Comparison of ENCODE assay signal across 12 mouse cellular contexts in the genomic region with DNA sequence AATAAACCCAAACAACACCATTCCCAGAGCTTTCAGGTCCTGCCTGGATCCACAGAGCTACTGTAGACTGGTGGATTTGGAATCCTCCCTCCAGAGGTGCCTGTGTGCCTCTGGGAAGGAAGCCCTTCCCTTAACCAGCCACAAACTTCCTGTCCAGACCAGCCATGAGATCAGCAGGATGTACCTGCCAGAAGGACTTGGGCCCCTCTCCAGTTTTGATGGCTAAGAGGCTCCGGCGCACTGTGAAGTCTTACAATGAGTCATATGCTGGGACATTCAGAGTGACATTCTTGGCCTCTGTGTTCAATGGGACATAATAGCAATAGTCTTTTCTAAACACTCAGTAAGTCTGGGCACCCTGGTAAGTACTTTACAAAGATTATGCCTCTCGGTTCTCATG.
A peak's percentile ranks its signal among the peaks of the same experiment; 100 is the strongest.
DNase-seq lines count a peak whose midpoint lies in the region; ATAC-seq and TF ChIP-seq lines count a peak whose summit lies in the region.
"Had no signal": no experiment of that assay in that cellular context is flagged by ENCODE, and none has a peak within 500 bp of the region (broad histone marks: within the 10 kb centered on the region; RNA-seq: fewer than 3 reads in every experiment).

No protein-coding gene starts in this region.

- H3K9me3 ChIP-seq in heart, postnatal 0 days (replicated peaks; ENCODE audit: control insufficient read depth, low read length), result no peaks in the 10 kb centered on the region
- no peaks in the 10 kb centered on the region for H3K9me3 ChIP-seq in lung, embryonic 16.5 days (ENCODE audit: control insufficient read depth, low read length)
- no peaks in the 10 kb centered on the region for H3K9me3 ChIP-seq in hindbrain, postnatal 0 days (ENCODE audit: low read length)
- H3K9me3 ChIP-seq: midbrain, embryonic 12.5 days had no signal

- no peak overlapping the region for H3K9ac ChIP-seq in heart, postnatal 0 days (replicated peaks; ENCODE audit: low read depth, low read length)
- H3K9ac ChIP-seq in lung, embryonic 16.5 days (ENCODE audit: low read length), result no peak overlapping the region
- no peak overlapping the region for H3K9ac ChIP-seq in hindbrain, postnatal 0 days (replicated peaks; ENCODE audit: low read length)
- H3K9ac ChIP-seq: midbrain, embryonic 12.5 days had no signal

- DNase-seq in adrenal gland, adult 2 months, result peak; percentile 31
- no peak for DNase-seq in adrenal gland, adult 18-20 months (ENCODE audit: low spot score in 2 of 2)
- peak; percentile 10 for DNase-seq in heart, postnatal 0 days (ENCODE audit: low spot score)
- DNase-seq in spleen, postnatal 14 days (ENCODE audit: low spot score in 2 of 2), result no peak
- DNase-seq in embryo, embryonic 11 days, result no peak
- DNase-seq in hindbrain, postnatal 0 days (ENCODE audit: low spot score), result no peak
- DNase-seq: B cell, adult 2 months had no signal

- WGBS in heart, postnatal 0 days, result 31% methylated on average over 3 of the region's 3 CpGs
- 45% methylated on average over 3 of the region's 3 CpGs for WGBS in lung, embryonic 16.5 days
- 68% methylated on average over 3 of the region's 3 CpGs for WGBS in hindbrain, postnatal 0 days

- peaks cover 12% of the 10 kb centered on the region for H3K4me1 ChIP-seq in embryonic fibroblast, embryonic 13.5 days (ENCODE audit: control insufficient read depth, insufficient read depth, low read length)
- no peaks in the 10 kb centered on the region; the same call in 1 of the 2 replicates for H3K4me1 ChIP-seq in heart, postnatal 0 days (ENCODE audit: control insufficient read depth, insufficient read depth)
- H3K4me1 ChIP-seq in lung, embryonic 16.5 days (replicated peaks; ENCODE audit: control insufficient read depth, insufficient read depth, low read length), result peaks cover 13% of the 10 kb centered on the region
- H3K4me1 ChIP-seq in hindbrain, postnatal 0 days (ENCODE audit: insufficient read depth, low read length), result no peaks in the 10 kb centered on the region

- H3K4me3 ChIP-seq in embryonic fibroblast, embryonic 13.5 days (ENCODE audit: insufficient read depth, low read length), result no peak overlapping the region
- no peak overlapping the region for H3K4me3 ChIP-seq in heart, postnatal 0 days (ENCODE audit: low read depth, low read length)
- no peak overlapping the region for H3K4me3 ChIP-seq in lung, embryonic 16.5 days (ENCODE audit: low read length)
- no peak overlapping the region for H3K4me3 ChIP-seq in hindbrain, postnatal 0 days (ENCODE audit: low read length)
- H3K4me3 ChIP-seq: layer of hippocampus, adult 2 months; midbrain, embryonic 12.5 days had no signal

- peak overlapping the region; percentile 74 for H3K27ac ChIP-seq in embryonic fibroblast, embryonic 13.5 days (ENCODE audit: insufficient read depth, low read length)
- no peak overlapping the region for H3K27ac ChIP-seq in heart, postnatal 0 days (ENCODE audit: low read depth)
- peak overlapping the region; percentile 41 for H3K27ac ChIP-seq in lung, embryonic 16.5 days (ENCODE audit: low read length)
- no peak overlapping the region for H3K27ac ChIP-seq in hindbrain, postnatal 0 days
- H3K27ac ChIP-seq: layer of hippocampus, adult 2 months; midbrain, embryonic 12.5 days had no signal

- ATAC-seq in heart, postnatal 0 days (ENCODE audit: insufficient read depth, low read depth), result peak; percentile 53; the same call in 1 of the 2 replicates
- ATAC-seq in lung, embryonic 16.5 days (ENCODE audit: low read depth), result peak; percentile 72
- no peak for ATAC-seq in hindbrain, postnatal 0 days
- ATAC-seq: hindbrain, embryonic 16.5 days had no signal

- no peaks in the 10 kb centered on the region for H3K27me3 ChIP-seq in heart, postnatal 0 days (ENCODE audit: control insufficient read depth, insufficient read depth, low read length)
- no peaks in the 10 kb centered on the region for H3K27me3 ChIP-seq in lung, embryonic 16.5 days (ENCODE audit: control insufficient read depth, insufficient read depth, low read depth, low read length)
- H3K27me3 ChIP-seq in hindbrain, postnatal 0 days (ENCODE audit: insufficient read depth, low read length), result no peaks in the 10 kb centered on the region

- no peak for TF ChIP-seq POLR2A in embryonic fibroblast, embryonic 13.5 days (IDR thresholded peaks at IDR 0.05; ENCODE audit: low read depth, low read length)

- TF ChIP-seq EP300 in heart, postnatal 0 days (IDR thresholded peaks at IDR 0.05; ENCODE audit: low read depth), result no peak

- no peak overlapping the region for H3K4me2 ChIP-seq in heart, postnatal 0 days (ENCODE audit: low read depth, low read length)
- no peak overlapping the region for H3K4me2 ChIP-seq in lung, embryonic 16.5 days (ENCODE audit: low read depth, low read length)
- no peak overlapping the region for H3K4me2 ChIP-seq in hindbrain, postnatal 0 days (ENCODE audit: low read depth, low read length)
- H3K4me2 ChIP-seq: midbrain, embryonic 12.5 days had no signal

- no peak for TF ChIP-seq CTCF in embryonic fibroblast, embryonic 13.5 days (IDR thresholded peaks at IDR 0.05; ENCODE audit: borderline replicate concordance, insufficient read depth, low read length)
- no peak for TF ChIP-seq CTCF in heart, postnatal 0 days (IDR thresholded peaks at IDR 0.05; ENCODE audit: low read depth)
- TF ChIP-seq CTCF in hindbrain, postnatal 0 days (IDR thresholded peaks at IDR 0.05; ENCODE audit: low read depth), result no peak

- no peaks in the 10 kb centered on the region for H3K36me3 ChIP-seq in heart, postnatal 0 days (replicated peaks; ENCODE audit: control insufficient read depth, insufficient read depth, low read length)
- no peaks in the 10 kb centered on the region for H3K36me3 ChIP-seq in lung, embryonic 16.5 days (ENCODE audit: control insufficient read depth, insufficient read depth, low read length)
- H3K36me3 ChIP-seq in hindbrain, postnatal 0 days (ENCODE audit: insufficient read depth, low read length), result no peaks in the 10 kb centered on the region
- H3K36me3 ChIP-seq: midbrain, embryonic 12.5 days had no signal

Comparison
In these comparisons a context has a peak if more than half of its experiments do, and no peak if none do; other contexts are left out.
1. DNase-seq: peak in adrenal gland, adult 2 months (single experiment) and heart, postnatal 0 days (single experiment); none in adrenal gland, adult 18-20 months (0 of 2), spleen, postnatal 14 days (0 of 2), embryo, embryonic 11 days (single experiment) and hindbrain, postnatal 0 days (single experiment).
2. H3K27ac ChIP-seq: peak in embryonic fibroblast, embryonic 13.5 days (single experiment) and lung, embryonic 16.5 days (single experiment); none in heart, postnatal 0 days (single experiment) and hindbrain, postnatal 0 days (single experiment).